Mouse (Mus musculus): Measurements from ENCODE around the gene Olfr243. TPM values are rescaled to one million over a fixed set of nuclear protein-coding genes. Genes with fewer than 3 reads are reported as not detected.
"Not testable (repeated sequence)": the region's sequence is repeated elsewhere in the genome, so short reads cannot be mapped to it uniquely, and the experiment has no call there.

Olfr243 gene
- total RNA-seq (2022), result not detected

GRCm38 (mm10) chr7:103714371-103714770 lies at the start of gene Olfr243:
Gene Olfr243 (plus strand): TSS chr7:103714671.
- no peak for DNase-seq (ENCODE audit: low spot score in 2 of 2)

- no peak for DNase-seq (ENCODE audit: low spot score in 2 of 2)
These were observed 43.4 kb upstream of the Olfr243 start, which contains the start of gene Olfr624 for GRCm38 (mm10) chr7:103671091-103671490. Gene Olfr624 (minus strand): TSS chr7:103671191.

GRCm38 (mm10) chr7:103682420-103682819 lies 32.1 kb upstream of the Olfr243 start, which contains the start of gene Olfr625-ps1:
Gene Olfr625-ps1 (plus strand): TSS chr7:103682720.
- DNase-seq (ENCODE audit: low spot score in 2 of 2), result no peak

GRCm38 (mm10) chr7:103699469-103699868 lies 15.0 kb upstream of the Olfr243 start:
- no peak for DNase-seq (ENCODE audit: low spot score in 2 of 2)

GRCm38 (mm10) chr7:103712024-103712423 lies 2.4 kb upstream of the Olfr243 start:
- no peak for DNase-seq (ENCODE audit: low spot score in 2 of 2)

GRCm38 (mm10) chr7:103716398-103716797 lies 1.9 kb downstream of the Olfr243 start:
- DNase-seq (ENCODE audit: low spot score in 2 of 2), result not testable (repeated sequence)

GRCm38 (mm10) chr7:103730074-103730473 lies 15.6 kb downstream of the Olfr243 start, which contains the start of gene Olfr628:
Gene Olfr628 (plus strand): TSS chr7:103730374.
- no peak for DNase-seq (ENCODE audit: low spot score in 2 of 2)

- DNase-seq (ENCODE audit: low spot score in 2 of 2), result no peak
These were observed 30.4 kb downstream of the Olfr243 start, which contains the start of gene Olfr629 for GRCm38 (mm10) chr7:103744843-103745242. Gene Olfr629 (minus strand): TSS chr7:103744943.

GRCm38 (mm10) chr7:103757233-103757632 lies 42.8 kb downstream of the Olfr243 start, which contains the start of gene Olfr630:
Gene Olfr630 (minus strand): TSS chr7:103757333.
- DNase-seq (ENCODE audit: low spot score in 2 of 2), result no peak

GRCm38 (mm10) chr7:103762212-103762611 lies 47.7 kb downstream of the Olfr243 start:
- not testable (repeated sequence) for DNase-seq (ENCODE audit: low spot score in 2 of 2)

- DNase-seq (ENCODE audit: low spot score in 2 of 2), result not testable (repeated sequence)
These were observed 53.2 kb downstream of the Olfr243 start for GRCm38 (mm10) chr7:103767687-103768086.

Other genes starting within 250 kb of the Olfr243 start
- gene Olfr608, start 244.8 kb upstream of the Olfr243 start, total RNA-seq (2022), result not detected
- gene Olfr609, start 216.6 kb upstream of the Olfr243 start, total RNA-seq (2022), result not detected
- gene Olfr610, start 202.5 kb upstream of the Olfr243 start, total RNA-seq (2022), result not detected
- gene Olfr611, start 193.8 kb upstream of the Olfr243 start, total RNA-seq (2022), result not detected
- not detected for gene Olfr612, start 172.0 kb upstream of the Olfr243 start, total RNA-seq (2022)
- gene Olfr613, start 166.6 kb upstream of the Olfr243 start, total RNA-seq (2022), result not detected
- gene Olfr615, start 158.6 kb upstream of the Olfr243 start, total RNA-seq (2022), result not detected
- not detected for gene Olfr616, start 145.5 kb upstream of the Olfr243 start, total RNA-seq (2022)
- gene Olfr617, start 141.6 kb upstream of the Olfr243 start, total RNA-seq (2022), result not detected
- gene Olfr618, start 124.6 kb upstream of the Olfr243 start, total RNA-seq (2022), result not detected
- gene Olfr619, start 114.1 kb upstream of the Olfr243 start, total RNA-seq (2022), result not detected
- not detected for gene Olfr620, start 102.1 kb upstream of the Olfr243 start, total RNA-seq (2022)
- gene Olfr622, start 72.0 kb upstream of the Olfr243 start, total RNA-seq (2022), result not detected
- gene Olfr623, start 51.0 kb upstream of the Olfr243 start, total RNA-seq (2022), result not detected
- under 1 TPM in 2 of 4 experiments, not detected in 2; 0.09 TPM for gene Olfr624, start 43.5 kb upstream of the Olfr243 start, total RNA-seq (2022)
- gene Olfr625-ps1, start 32.0 kb upstream of the Olfr243 start, total RNA-seq (2022), result not detected
- gene Olfr628, start 15.7 kb downstream of the Olfr243 start, total RNA-seq (2022), result not detected
- not detected for gene Olfr629, start 30.3 kb downstream of the Olfr243 start, total RNA-seq (2022)
- gene Olfr630, start 42.7 kb downstream of the Olfr243 start, total RNA-seq (2022), result not detected
- gene Olfr69, start 56.9 kb downstream of the Olfr243 start, total RNA-seq (2022), result not detected
- not detected for gene Olfr68, start 65.0 kb downstream of the Olfr243 start, total RNA-seq (2022)
- gene Olfr67, start 77.2 kb downstream of the Olfr243 start, total RNA-seq (2022), result not detected
- gene Hbb-bt, start 99.3 kb downstream of the Olfr243 start, total RNA-seq (2022), result 10 to 100 TPM; 16.8 to 31.9 (median 25.7) TPM
- gene Hbb-bs, start 113.4 kb downstream of the Olfr243 start, total RNA-seq (2022), result 100 to 1,000 TPM; 204 to 381 (median 262) TPM
- not detected for gene Hbb-bh2, start 125.8 kb downstream of the Olfr243 start, total RNA-seq (2022)
- gene Hbb-bh1, start 128.5 kb downstream of the Olfr243 start, total RNA-seq (2022), result not detected
- gene Hbb-y, start 138.5 kb downstream of the Olfr243 start, total RNA-seq (2022), result under 1 TPM in 1 of 4 experiments, not detected in 3; 0.57 TPM
- not detected for gene Olfr66, start 171.6 kb downstream of the Olfr243 start, total RNA-seq (2022)
- not detected for gene Olfr64, start 179.8 kb downstream of the Olfr243 start, total RNA-seq (2022)
- gene Olfr65, start 188.8 kb downstream of the Olfr243 start, total RNA-seq (2022), result not detected
- gene Olfr631, start 214.2 kb downstream of the Olfr243 start, total RNA-seq (2022), result not detected
- gene Olfr632, start 219.7 kb downstream of the Olfr243 start, total RNA-seq (2022), result not detected
- not detected for gene Olfr633, start 229.8 kb downstream of the Olfr243 start, total RNA-seq (2022)

Data from left cerebral cortex, adult 8-10 months (tissue).